Mouse (Mus musculus): ENCODE data around the gene Pcsk6. TPM values are rescaled to one million over a fixed set of nuclear protein-coding genes. Genes with fewer than 3 reads are reported as not detected.

Gene Pcsk6
- polyA plus RNA-seq, 1 experiment from 2014 or later = 16.0 TPM

GRCm38 (mm10) chr7:65873902-65874301, 12.4 kb downstream of the Pcsk6 start:
- no peaks in the 10 kb centered on the region for H3K9me3 ChIP-seq (ENCODE audit: control insufficient read depth, low read length)
- no peaks in the 10 kb centered on the region for H3K36me3 ChIP-seq (ENCODE audit: control insufficient read depth, insufficient read depth, low read length)
- H3K4me2 ChIP-seq (ENCODE audit: low read depth, low read length) = no peak overlapping the region
- 75% methylated on average over 2 of the region's 2 CpGs for WGBS
- no peak for ATAC-seq (ENCODE audit: low read depth)
- DNase-seq (ENCODE audit: low spot score) = no peak
- H3K9ac ChIP-seq (ENCODE audit: low read depth, low read length) = no peak overlapping the region
- H3K4me1 ChIP-seq (ENCODE audit: control insufficient read depth, insufficient read depth, low read length) = no peaks in the 10 kb centered on the region
- no peak overlapping the region for H3K27ac ChIP-seq (replicated peaks; ENCODE audit: low read depth, low read length)
- no peaks in the 10 kb centered on the region for H3K27me3 ChIP-seq (replicated peaks; ENCODE audit: control insufficient read depth, insufficient read depth, low read length)
- H3K4me3 ChIP-seq (ENCODE audit: low read depth, low read length) = no peak overlapping the region

- H3K27me3 ChIP-seq (replicated peaks; ENCODE audit: control insufficient read depth, insufficient read depth, low read length) = no peaks in the 10 kb centered on the region
- no peak overlapping the region for H3K4me2 ChIP-seq (ENCODE audit: low read depth, low read length)
- peaks cover 12% of the 10 kb centered on the region for H3K4me1 ChIP-seq (ENCODE audit: control insufficient read depth, insufficient read depth, low read length)
- H3K36me3 ChIP-seq (ENCODE audit: control insufficient read depth, insufficient read depth, low read length) = no peaks in the 10 kb centered on the region
- no peak overlapping the region for H3K4me3 ChIP-seq (ENCODE audit: low read depth, low read length)
- DNase-seq (ENCODE audit: low spot score) = no peak
- H3K9me3 ChIP-seq (ENCODE audit: control insufficient read depth, low read length) = no peaks in the 10 kb centered on the region
- WGBS = 72% methylated on average over 3 of the region's 3 CpGs
- H3K9ac ChIP-seq (ENCODE audit: low read depth, low read length) = no peak overlapping the region
- H3K27ac ChIP-seq (replicated peaks; ENCODE audit: low read depth, low read length) = no peak overlapping the region
- no peak for ATAC-seq (ENCODE audit: low read depth)
Measured at GRCm38 (mm10) chr7:65876596-65876995, 15.1 kb downstream of the Pcsk6 start.

GRCm38 (mm10) chr7:65878234-65878633, 16.7 kb downstream of the Pcsk6 start:
- H3K4me3 ChIP-seq (ENCODE audit: low read depth, low read length) = no peak overlapping the region
- ATAC-seq (ENCODE audit: low read depth) (no peak), DNase-seq (ENCODE audit: low spot score) (no peak)
- H3K4me1 ChIP-seq (ENCODE audit: control insufficient read depth, insufficient read depth, low read length) = peaks cover 12% of the 10 kb centered on the region
- no peak overlapping the region for H3K27ac ChIP-seq (replicated peaks; ENCODE audit: low read depth, low read length)
- no peaks in the 10 kb centered on the region for H3K36me3 ChIP-seq (ENCODE audit: control insufficient read depth, insufficient read depth, low read length)
- H3K4me2 ChIP-seq (ENCODE audit: low read depth, low read length) = no peak overlapping the region
- H3K27me3 ChIP-seq (replicated peaks; ENCODE audit: control insufficient read depth, insufficient read depth, low read length) = no peaks in the 10 kb centered on the region
- H3K9me3 ChIP-seq (ENCODE audit: control insufficient read depth, low read length) = no peaks in the 10 kb centered on the region
- WGBS = 59% methylated on average over 4 of the region's 4 CpGs
- no peak overlapping the region for H3K9ac ChIP-seq (ENCODE audit: low read depth, low read length)

- Histone ChIP-seq H3K4me3 (ENCODE audit: low read depth, low read length) (no peak overlapping the region), H3K9me3 (ENCODE audit: control insufficient read depth, low read length) (no peaks in the 10 kb centered on the region), H3K27me3 (replicated peaks; ENCODE audit: control insufficient read depth, insufficient read depth, low read length) (no peaks in the 10 kb centered on the region), H3K4me1 (ENCODE audit: control insufficient read depth, insufficient read depth, low read length) (peaks cover 12% of the 10 kb centered on the region), H3K9ac (ENCODE audit: low read depth, low read length) (no peak overlapping the region), H3K36me3 (ENCODE audit: control insufficient read depth, insufficient read depth, low read length) (no peaks in the 10 kb centered on the region), H3K4me2 (ENCODE audit: low read depth, low read length) (no peak overlapping the region), H3K27ac (replicated peaks; ENCODE audit: low read depth, low read length) (no peak overlapping the region)
- WGBS = 59% methylated on average over 9 of the region's 9 CpGs
- DNase-seq (ENCODE audit: low spot score) (no peak), ATAC-seq (ENCODE audit: low read depth) (no peak)
Measured at GRCm38 (mm10) chr7:65879330-65879729, 17.8 kb downstream of the Pcsk6 start.

GRCm38 (mm10) chr7:65880666-65881289, 19.2 kb downstream of the Pcsk6 start:
- no peaks in the 10 kb centered on the region for H3K9me3 ChIP-seq (ENCODE audit: control insufficient read depth, low read length)
- ATAC-seq (ENCODE audit: low read depth) (no peak), DNase-seq (ENCODE audit: low spot score) (no peak)
- peaks cover 12% of the 10 kb centered on the region for H3K4me1 ChIP-seq (ENCODE audit: control insufficient read depth, insufficient read depth, low read length)
- no peaks in the 10 kb centered on the region for H3K36me3 ChIP-seq (ENCODE audit: control insufficient read depth, insufficient read depth, low read length)
- no peaks in the 10 kb centered on the region for H3K27me3 ChIP-seq (replicated peaks; ENCODE audit: control insufficient read depth, insufficient read depth, low read length)
- H3K4me2 ChIP-seq (ENCODE audit: low read depth, low read length) = peak overlapping the region; percentile 56
- H3K4me3 ChIP-seq (ENCODE audit: low read depth, low read length) = no peak overlapping the region; the same call in 1 of the 2 replicates
- no peak overlapping the region for H3K27ac ChIP-seq (replicated peaks; ENCODE audit: low read depth, low read length)
- no peak overlapping the region for H3K9ac ChIP-seq (ENCODE audit: low read depth, low read length)
- WGBS = 66% methylated on average over 5 of the region's 5 CpGs

GRCm38 (mm10) chr7:65881290-65881688, 19.8 kb downstream of the Pcsk6 start:
- Histone ChIP-seq H3K9ac (ENCODE audit: low read depth, low read length) (no peak overlapping the region), H3K36me3 (ENCODE audit: control insufficient read depth, insufficient read depth, low read length) (no peaks in the 10 kb centered on the region), H3K4me2 (ENCODE audit: low read depth, low read length) (peak overlapping the region; percentile 56), H3K4me3 (ENCODE audit: low read depth, low read length) (no peak overlapping the region; the same call in 1 of the 2 replicates), H3K27me3 (replicated peaks; ENCODE audit: control insufficient read depth, insufficient read depth, low read length) (no peaks in the 10 kb centered on the region), H3K9me3 (ENCODE audit: control insufficient read depth, low read length) (no peaks in the 10 kb centered on the region), H3K27ac (replicated peaks; ENCODE audit: low read depth, low read length) (no peak overlapping the region; the same call in 1 of the 2 replicates), H3K4me1 (ENCODE audit: control insufficient read depth, insufficient read depth, low read length) (peaks cover 12% of the 10 kb centered on the region)
- ATAC-seq (ENCODE audit: low read depth) (no peak), DNase-seq (ENCODE audit: low spot score) (no peak)
- WGBS = 30% methylated on average over 12 of the region's 12 CpGs

- no peak overlapping the region for H3K4me3 ChIP-seq (ENCODE audit: low read depth, low read length)
- H3K27ac ChIP-seq (replicated peaks; ENCODE audit: low read depth, low read length) = no peak overlapping the region
- DNase-seq (ENCODE audit: low spot score) (no peak), ATAC-seq (ENCODE audit: low read depth) (no peak)
- no peaks in the 10 kb centered on the region for H3K27me3 ChIP-seq (replicated peaks; ENCODE audit: control insufficient read depth, insufficient read depth, low read length)
- no peaks in the 10 kb centered on the region for H3K36me3 ChIP-seq (ENCODE audit: control insufficient read depth, insufficient read depth, low read length)
- no peak overlapping the region for H3K9ac ChIP-seq (ENCODE audit: low read depth, low read length)
- H3K4me2 ChIP-seq (ENCODE audit: low read depth, low read length) = no peak overlapping the region
- H3K4me1 ChIP-seq (ENCODE audit: control insufficient read depth, insufficient read depth, low read length) = peaks cover 10% of the 10 kb centered on the region
- 88% methylated on average over 4 of the region's 4 CpGs for WGBS
- H3K9me3 ChIP-seq (ENCODE audit: control insufficient read depth, low read length) = no peaks in the 10 kb centered on the region
Measured at GRCm38 (mm10) chr7:65884928-65885327, 23.4 kb downstream of the Pcsk6 start.

- H3K9me3 ChIP-seq (ENCODE audit: control insufficient read depth, low read length) = no peaks in the 10 kb centered on the region
Measured at GRCm38 (mm10) chr7:65885819-65886218, 24.3 kb downstream of the Pcsk6 start.

GRCm38 (mm10) chr7:65891831-65892230, 30.3 kb downstream of the Pcsk6 start:
- no peaks in the 10 kb centered on the region for H3K9me3 ChIP-seq (ENCODE audit: control insufficient read depth, low read length)
- no peak overlapping the region for H3K4me2 ChIP-seq (ENCODE audit: low read depth, low read length)
- no peak overlapping the region for H3K9ac ChIP-seq (ENCODE audit: low read depth, low read length)
- ATAC-seq (ENCODE audit: low read depth) (no peak), DNase-seq (ENCODE audit: low spot score) (no peak)
- no peaks in the 10 kb centered on the region for H3K36me3 ChIP-seq (ENCODE audit: control insufficient read depth, insufficient read depth, low read length)
- H3K4me1 ChIP-seq (ENCODE audit: control insufficient read depth, insufficient read depth, low read length) = no peaks in the 10 kb centered on the region
- 89% methylated on average over 7 of the region's 7 CpGs for WGBS
- H3K27ac ChIP-seq (replicated peaks; ENCODE audit: low read depth, low read length) = no peak overlapping the region
- H3K27me3 ChIP-seq (replicated peaks; ENCODE audit: control insufficient read depth, insufficient read depth, low read length) = no peaks in the 10 kb centered on the region
- H3K4me3 ChIP-seq (ENCODE audit: low read depth, low read length) = no peak overlapping the region

More at GRCm38 (mm10) chr7:65885819-65886218, 24.3 kb downstream of the Pcsk6 start:
- Histone ChIP-seq H3K27ac (replicated peaks; ENCODE audit: low read depth, low read length) (no peak overlapping the region), H3K9ac (ENCODE audit: low read depth, low read length) (no peak overlapping the region), H3K4me2 (ENCODE audit: low read depth, low read length) (no peak overlapping the region), H3K4me3 (ENCODE audit: low read depth, low read length) (no peak overlapping the region), H3K4me1 (ENCODE audit: control insufficient read depth, insufficient read depth, low read length) (peaks cover 8% of the 10 kb centered on the region), H3K36me3 (ENCODE audit: control insufficient read depth, insufficient read depth, low read length) (no peaks in the 10 kb centered on the region), H3K27me3 (replicated peaks; ENCODE audit: control insufficient read depth, insufficient read depth, low read length) (no peaks in the 10 kb centered on the region)
- ATAC-seq (ENCODE audit: low read depth) (no peak), DNase-seq (ENCODE audit: low spot score) (no peak)
- 94% methylated on average over 6 of the region's 6 CpGs for WGBS
